Mouse (Mus musculus): ENCODE data around the gene Arhgap40. TPM values are rescaled to one million over a fixed set of nuclear protein-coding genes. Genes with fewer than 3 reads are reported as not detected.

The Arhgap40 gene
- polyA plus RNA-seq (2021) = 0.18 TPM

- TF ChIP-seq CTCF (IDR thresholded peaks at IDR 0.05) = no peak
- DNase-seq (ENCODE audit: low read depth, low spot score) (no peak), ATAC-seq (no peak)
- in situ Hi-C loops (cut with MboI; ENCODE audit: low pct_unique_long_range_greater_than_20kb) = no loop called here
- CTCF ChIA-PET = no interaction called here
- H3K27me3 ChIP-seq = no peaks in the 10 kb centered on the region
- POLR2A ChIA-PET = no interaction called here
Measured at GRCm38 (mm10) chr2:158512528-158512927, at the start of gene Arhgap40. Gene Arhgap40 (plus strand): TSS chr2:158512796.

GRCm38 (mm10) chr2:158474159-158474558 lies 38.4 kb upstream of the Arhgap40 start:
- ATAC-seq (no peak), DNase-seq (ENCODE audit: low read depth, low spot score) (no peak)
- POLR2A ChIA-PET = interaction anchor here (0.6 to 0.7 kb wide), 2 partner anchors 43 to 441 kb away, joined by 3 to 5 read pairs; no protein-coding TSS in a partner anchor
- in situ Hi-C loops (cut with MboI; ENCODE audit: low pct_unique_long_range_greater_than_20kb) = no loop called here
- CTCF ChIA-PET = interaction anchor here (0.8 to 1.2 kb wide), 3 partner anchors 9 to 60 kb away, joined by 3 read pairs; no protein-coding TSS in a partner anchor
- no peaks in the 10 kb centered on the region for H3K27me3 ChIP-seq
- no peak for TF ChIP-seq CTCF (IDR thresholded peaks at IDR 0.05)

- CTCF ChIA-PET = no interaction called here
- TF ChIP-seq CTCF (IDR thresholded peaks at IDR 0.05) = no peak
- POLR2A ChIA-PET = no interaction called here
- in situ Hi-C loops (cut with MboI; ENCODE audit: low pct_unique_long_range_greater_than_20kb) = no loop called here
- DNase-seq (ENCODE audit: low read depth, low spot score) = no peak
- H3K27me3 ChIP-seq = no peaks in the 10 kb centered on the region
- no peak for ATAC-seq
Measured at GRCm38 (mm10) chr2:158477640-158478039, 35.0 kb upstream of the Arhgap40 start.

- TF ChIP-seq CTCF (IDR thresholded peaks at IDR 0.05) = no peak
- ChIA-PET CTCF (interaction anchor here (1.2 to 1.6 kb wide), 2 partner anchors 14 to 49 kb away, joined by 4 read pairs; no protein-coding TSS in a partner anchor), POLR2A (no interaction called here)
- H3K27me3 ChIP-seq = no peaks in the 10 kb centered on the region
- ATAC-seq (no peak), DNase-seq (ENCODE audit: low read depth, low spot score) (no peak)
- in situ Hi-C loops (cut with MboI; ENCODE audit: low pct_unique_long_range_greater_than_20kb) = no loop called here
Measured at GRCm38 (mm10) chr2:158498457-158498856, 14.1 kb upstream of the Arhgap40 start.

- in situ Hi-C loops (cut with MboI; ENCODE audit: low pct_unique_long_range_greater_than_20kb) = no loop called here
- POLR2A ChIA-PET = no interaction called here
- DNase-seq (ENCODE audit: low read depth, low spot score) (no peak), ATAC-seq (no peak)
- CTCF ChIA-PET = interaction anchor here (1.2 to 2.0 kb wide), 3 partner anchors 10 to 42 kb away, joined by 3 to 5 read pairs (median 4); no protein-coding TSS in a partner anchor
- no peaks in the 10 kb centered on the region for H3K27me3 ChIP-seq
- TF ChIP-seq CTCF (IDR thresholded peaks at IDR 0.05) = no peak
Measured at GRCm38 (mm10) chr2:158501836-158502812, 10.5 kb upstream of the Arhgap40 start, which contains the start of gene Adig. Gene Adig (plus strand): TSS chr2:158502612.

GRCm38 (mm10) chr2:158503226-158503625 lies 9.4 kb upstream of the Arhgap40 start:
- H3K27me3 ChIP-seq = no peaks in the 10 kb centered on the region
- in situ Hi-C loops (cut with MboI; ENCODE audit: low pct_unique_long_range_greater_than_20kb) = no loop called here
- DNase-seq (ENCODE audit: low read depth, low spot score) (no peak), ATAC-seq (no peak)
- POLR2A ChIA-PET = no interaction called here
- no peak for TF ChIP-seq CTCF (IDR thresholded peaks at IDR 0.05)
- CTCF ChIA-PET = interaction anchor here (1.0 kb wide), 1 partner anchor 10 kb away, joined by 5 read pairs; no protein-coding TSS in a partner anchor

GRCm38 (mm10) chr2:158503671-158504070 lies 8.9 kb upstream of the Arhgap40 start:
- no peak for TF ChIP-seq CTCF (IDR thresholded peaks at IDR 0.05)
- ATAC-seq = no peak
- H3K27me3 ChIP-seq = no peaks in the 10 kb centered on the region
- DNase-seq (ENCODE audit: low read depth, low spot score) = no peak
- in situ Hi-C loops (cut with MboI; ENCODE audit: low pct_unique_long_range_greater_than_20kb) = no loop called here
- POLR2A ChIA-PET = no interaction called here
- CTCF ChIA-PET = interaction anchor here (1.0 kb wide), 1 partner anchor 10 kb away, joined by 5 read pairs; no protein-coding TSS in a partner anchor

GRCm38 (mm10) chr2:158506475-158506874 lies 6.1 kb upstream of the Arhgap40 start:
- in situ Hi-C loops (cut with MboI; ENCODE audit: low pct_unique_long_range_greater_than_20kb) = no loop called here

GRCm38 (mm10) chr2:158507046-158507445 lies 5.5 kb upstream of the Arhgap40 start:
- CTCF ChIA-PET = no interaction called here
- POLR2A ChIA-PET = interaction anchor here (0.7 kb wide), 1 partner anchor 11 kb away, joined by 3 read pairs; no protein-coding TSS in a partner anchor
- H3K27me3 ChIP-seq = no peaks in the 10 kb centered on the region
- TF ChIP-seq CTCF (IDR thresholded peaks at IDR 0.05) = no peak
- in situ Hi-C loops (cut with MboI; ENCODE audit: low pct_unique_long_range_greater_than_20kb) = no loop called here
- DNase-seq (ENCODE audit: low read depth, low spot score) = no peak
- ATAC-seq = no peak

More at GRCm38 (mm10) chr2:158506475-158506874, 6.1 kb upstream of the Arhgap40 start:
- DNase-seq (ENCODE audit: low read depth, low spot score) (no peak), ATAC-seq (no peak)
- CTCF ChIA-PET = no interaction called here
- H3K27me3 ChIP-seq = no peaks in the 10 kb centered on the region
- no peak for TF ChIP-seq CTCF (IDR thresholded peaks at IDR 0.05)
- POLR2A ChIA-PET = interaction anchor here (0.7 kb wide), 1 partner anchor 11 kb away, joined by 3 read pairs; no protein-coding TSS in a partner anchor

GRCm38 (mm10) chr2:158510665-158511064 lies 1.9 kb upstream of the Arhgap40 start:
- H3K27me3 ChIP-seq = no peaks in the 10 kb centered on the region
- ChIA-PET CTCF (no interaction called here), POLR2A (no interaction called here)
- peak; percentile 68 for DNase-seq (ENCODE audit: low read depth, low spot score)
- no peak for TF ChIP-seq CTCF (IDR thresholded peaks at IDR 0.05)
- in situ Hi-C loops (cut with MboI; ENCODE audit: low pct_unique_long_range_greater_than_20kb) = no loop called here
- peak; percentile 68 for ATAC-seq

Data from Patski (cell line).